Mouse (Mus musculus): ENCODE measurements around the gene Rplp0.

DNA sequence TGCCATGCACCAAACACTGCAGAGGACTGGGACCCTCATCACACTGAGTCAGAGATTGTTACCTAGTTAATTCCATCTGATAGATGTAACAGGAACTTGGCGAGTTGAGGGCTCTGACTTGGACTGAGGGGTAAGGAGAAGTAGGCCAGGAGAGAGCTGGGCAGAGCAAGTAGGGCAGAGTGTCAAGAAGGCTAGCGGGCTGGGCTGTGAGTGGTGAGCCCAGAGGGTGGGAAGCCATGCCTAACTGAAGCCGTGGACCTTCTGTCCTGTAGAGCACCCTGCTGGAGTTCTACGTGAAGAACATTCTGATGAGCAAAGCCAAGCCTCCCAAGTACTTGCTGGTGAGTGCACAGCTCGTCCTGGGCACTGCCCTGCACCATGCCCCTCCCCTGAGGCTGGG lies 20.1 kb downstream of the Rplp0 start:
- no peak for TF ChIP-seq CTCF (IDR thresholded peaks at IDR 0.05; ENCODE audit: low read depth, low read length)
- TF ChIP-seq POLR2A (IDR thresholded peaks at IDR 0.05; ENCODE audit: borderline replicate concordance, low read depth, low read length) = no peak

Data from bone marrow macrophage, adult 2 months (primary cell).